Mouse (Mus musculus) B cell, adult 2 months (primary cell): ENCODE data around the gene Kir3dl1.
"Not testable (repeated sequence)": the region's sequence is repeated elsewhere in the genome, so short reads cannot be mapped to it uniquely, and the experiment has no call there.

Source experiments
- DNase-seq, 2 experiments: peaks; one replicate each; pipeline ENCODE4 v3.0.0; 2022

Kir3dl1 gene

DNA sequence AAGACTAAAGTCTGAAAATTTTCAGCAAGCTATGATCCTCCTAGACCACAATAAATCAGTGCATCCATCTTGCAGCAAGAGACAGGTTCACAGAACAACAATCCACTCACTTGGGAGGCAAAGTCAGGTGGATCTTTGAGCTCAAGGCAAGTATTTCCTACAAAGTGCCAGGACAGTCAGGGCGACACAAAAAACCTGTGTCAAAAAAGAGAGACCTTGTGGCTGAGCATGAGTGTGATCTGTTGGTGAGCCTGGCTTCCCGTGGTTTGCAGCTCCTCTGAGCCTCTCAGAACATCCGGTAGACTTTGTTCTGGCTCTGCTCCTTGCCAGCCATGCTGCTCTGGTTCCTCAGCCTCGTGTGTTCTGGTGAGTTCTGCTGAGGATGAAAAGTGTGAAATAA lies at the start of gene Kir3dl1:
Gene Kir3dl1 (plus strand): TSS at position 301 of the 400 bp plus-strand sequence.
- DNase-seq = not testable (repeated sequence)

GRCm38 (mm10) chrX:136543956-136544355 lies 26.2 kb downstream of the Kir3dl1 start, which contains the start of gene Kir3dl2:
TSS of gene Kir3dl2 (minus strand) at chrX:136544056.
- DNase-seq = not testable (repeated sequence)

DNA sequence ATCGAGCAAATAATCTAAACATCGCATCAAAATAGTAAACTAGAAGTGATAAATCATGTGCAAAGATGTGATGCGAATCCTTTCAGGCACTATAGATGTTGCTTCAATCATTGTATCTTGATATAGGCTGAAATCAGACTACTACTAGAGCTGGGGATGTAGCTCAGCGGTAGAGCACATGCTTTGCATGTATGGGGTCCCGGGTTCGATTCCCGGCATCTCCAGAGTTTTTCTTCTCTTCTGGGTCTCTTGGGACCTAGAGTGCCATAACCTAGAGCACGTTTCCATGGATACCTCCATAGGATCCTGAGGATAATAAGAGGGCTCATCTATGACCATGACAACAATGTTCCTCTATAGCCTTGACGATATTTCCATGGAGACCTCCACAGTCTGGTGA lies 51.3 kb downstream of the Kir3dl1 start:
- DNase-seq = not testable (repeated sequence)
